Mouse (Mus musculus) C2C12 (cell line): Measurements from ENCODE around the gene Gm7347.
"Not testable (repeated sequence)": the region's sequence is repeated elsewhere in the genome, so short reads cannot be mapped to it uniquely, and the experiment has no call there.

Experiments used
- CEBPB ChIP-seq: IDR thresholded peaks from one replicate; pipeline ENCODE4 v1.6.1; 2011; ENCODE audit warnings: low read depth, mild to moderate bottlenecking, control low read depth, moderate library complexity
- CTCF ChIP-seq: IDR thresholded peaks from one replicate; pipeline ENCODE4 v1.5.1; 2011; ENCODE audit not compliant: control insufficient read depth, insufficient read depth, insufficient read length
- FOSL1 ChIP-seq: IDR thresholded peaks from one replicate; pipeline ENCODE4 v1.8.0; 2011; ENCODE audit warnings: mild to moderate bottlenecking, low read length; ENCODE audit not compliant: poor library complexity, insufficient read depth, severe bottlenecking
- MAX ChIP-seq: IDR thresholded peaks from one replicate; pipeline ENCODE4 v1.6.1; 2011; ENCODE audit warnings: mild to moderate bottlenecking, control low read depth
- MYOD1 ChIP-seq: IDR thresholded peaks from one replicate; pipeline ENCODE4 v1.6.1; 2011; ENCODE audit warnings: low read depth; ENCODE audit not compliant: control insufficient read depth, insufficient read length
- MYOG ChIP-seq: IDR thresholded peaks from one replicate; pipeline ENCODE4 v1.6.1; 2011; ENCODE audit not compliant: control insufficient read depth, insufficient read length; ENCODE audit errors: extremely low read depth
- USF1 ChIP-seq: IDR thresholded peaks from one replicate; pipeline ENCODE4 v1.6.1; 2011; ENCODE audit warnings: low read depth, mild to moderate bottlenecking, control low read depth, moderate library complexity

DNA sequence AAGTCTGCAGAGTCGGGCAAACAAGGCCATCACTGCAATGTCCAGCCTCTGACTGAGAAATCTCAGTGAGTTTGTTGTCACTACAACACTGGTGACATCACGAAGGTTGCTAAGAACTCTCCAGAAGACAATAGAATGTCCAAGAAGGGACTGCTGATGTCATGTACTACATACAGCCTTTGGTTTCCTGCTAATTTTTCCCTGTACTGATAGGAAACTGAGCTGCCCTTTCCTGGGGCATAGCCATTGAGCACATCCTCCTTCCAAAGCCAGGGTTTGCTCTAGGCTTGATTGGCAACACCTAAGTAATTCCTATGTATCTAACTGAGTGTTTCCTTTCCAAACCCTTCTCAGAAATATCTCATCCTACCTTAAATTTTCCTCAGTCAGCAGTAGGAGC, 53.7 kb downstream of the Gm7347 start, which contains the start of gene Gm1979:
- TF ChIP-seq FOSL1, CTCF, USF1, CEBPB, MYOG, MAX, MYOD1: not testable (repeated sequence)
